Mouse (Mus musculus) ZHBTc4 (cell line): Measurements from ENCODE around the gene Pus7.
A peak's percentile ranks its signal among the peaks of the same experiment; 100 is the strongest.
"Not testable (repeated sequence)": the region's sequence is repeated elsewhere in the genome, so short reads cannot be mapped to it uniquely, and the experiment has no call there.

ENCODE experiments used
- DNase-seq: peaks from one replicate; pipeline ENCODE4 v3.0.0-alpha.2; 2011; ENCODE audit warnings: low read depth, low spot score

Gene Pus7

GRCm38 (mm10) chr5:23755591-23755990 is 27.9 kb downstream of the Pus7 start:
- DNase-seq, result peak; percentile 57

- DNase-seq, result no peak
Observed at GRCm38 (mm10) chr5:23749882-23750281, 33.6 kb downstream of the Pus7 start.

GRCm38 (mm10) chr5:23743261-23743660 is 40.2 kb downstream of the Pus7 start:
- DNase-seq, result no peak

GRCm38 (mm10) chr5:23737111-23737510 is 46.4 kb downstream of the Pus7 start:
- peak; percentile 87 for DNase-seq

GRCm38 (mm10) chr5:23736366-23736765 is 47.1 kb downstream of the Pus7 start:
- DNase-seq, result no peak

- no peak for DNase-seq
Observed at GRCm38 (mm10) chr5:23721956-23722355, 61.6 kb downstream of the Pus7 start.

GRCm38 (mm10) chr5:23718881-23719328 is 64.6 kb downstream of the Pus7 start:
- DNase-seq, result no peak

- no peak for DNase-seq
Observed at GRCm38 (mm10) chr5:23718182-23718534, 65.4 kb downstream of the Pus7 start.

- DNase-seq, result no peak
Observed at GRCm38 (mm10) chr5:23717469-23718181, 65.9 kb downstream of the Pus7 start.

GRCm38 (mm10) chr5:23713401-23714335 is 69.8 kb downstream of the Pus7 start:
- DNase-seq, result peak; percentile 71

GRCm38 (mm10) chr5:23712130-23713001 is 71.1 kb downstream of the Pus7 start:
- peak; percentile 82 for DNase-seq

GRCm38 (mm10) chr5:23711671-23712129 is 71.8 kb downstream of the Pus7 start:
- DNase-seq, result peak; percentile 60

- DNase-seq, result peak; percentile 39
Observed at GRCm38 (mm10) chr5:23711244-23711643, 72.3 kb downstream of the Pus7 start.

GRCm38 (mm10) chr5:23709661-23710060 is 73.8 kb downstream of the Pus7 start:
- no peak for DNase-seq

GRCm38 (mm10) chr5:23706601-23707597 is 76.6 kb downstream of the Pus7 start:
- not testable (repeated sequence) for DNase-seq

GRCm38 (mm10) chr5:23697457-23697856 is 86.1 kb downstream of the Pus7 start:
- peak; percentile 51 for DNase-seq
